Comparison of ENCODE assay signal across 16 mouse cellular contexts in genomic region chr10:18790063-18790462, GRCm38 (mm10). TPM values are rescaled to one million over a fixed set of nuclear protein-coding genes. Genes with fewer than 3 reads are reported as not detected.
"Had no signal": no experiment of that assay in that cellular context is flagged by ENCODE, and none has a peak within 500 bp of the region (broad histone marks: within the 10 kb centered on the region; RNA-seq: fewer than 3 reads in every experiment).

No protein-coding gene starts in this region.

- DNase-seq: kidney, adult 18-20 months; kidney, adult 9 months; kidney, postnatal 14 days; liver; lung, adult 18-20 months; lung, postnatal 10 days; lung, postnatal 36 days; retina, postnatal 1 day; thymus, adult 2 months; thymus, postnatal 14 days had no signal

RNA-seq across cellular contexts. Expression of gene Gm4922, which starts 3.5 kb away (rescaled TPM):
- total RNA-seq: layer of hippocampus, adult 8-10 months; layer of hippocampus, postnatal 25 days; left cerebral cortex, adult 8-10 months; left cerebral cortex, postnatal 25 days; monocyte, adult 5-6 weeks had no signal

RNA-seq across cellular contexts. Expression of gene Arfgef3, which starts 46.3 kb away (rescaled TPM):
- total RNA-seq: monocyte, adult 5-6 weeks; neutrophil, adult 5-6 weeks had no signal
